Mouse (Mus musculus) erythroid progenitor cell, adult 5-6 weeks (primary cell): ENCODE results near the gene Mgat1. TPM values are rescaled to one million over a fixed set of nuclear protein-coding genes. Genes with fewer than 3 reads are reported as not detected.
A peak's percentile ranks its signal among the peaks of the same experiment; 100 is the strongest.

Experiments used
- ATAC-seq: replicated peaks from 2 replicates; pipeline ENCODE4 v1.8.0; 2016; ENCODE audit warnings: moderate number of reproducible peaks, mild to moderate bottlenecking, moderate TSS enrichment, inconsistent platforms; ENCODE audit not compliant: poor library complexity, low FRiP score, severe bottlenecking
- total RNA-seq, 2 experiments: library from RNA; stranded (forward) in 1 of 2; stranded (reverse) in 1 of 2; fragments of 150-400 nt in 1 of 2; fragments of 186-747, 209-891 nt in 1 of 2; gene quantifications; 2 replicates each; pipeline versions ENCODE4 v1.2.3 to v1.2.4; 2015 to 2017; ENCODE audit warnings: low replicate concordance in 2 of 2

Mgat1 gene
- total RNA-seq, 2 experiments from 2014 or later = 12.2 to 21.8 TPM

DNA sequence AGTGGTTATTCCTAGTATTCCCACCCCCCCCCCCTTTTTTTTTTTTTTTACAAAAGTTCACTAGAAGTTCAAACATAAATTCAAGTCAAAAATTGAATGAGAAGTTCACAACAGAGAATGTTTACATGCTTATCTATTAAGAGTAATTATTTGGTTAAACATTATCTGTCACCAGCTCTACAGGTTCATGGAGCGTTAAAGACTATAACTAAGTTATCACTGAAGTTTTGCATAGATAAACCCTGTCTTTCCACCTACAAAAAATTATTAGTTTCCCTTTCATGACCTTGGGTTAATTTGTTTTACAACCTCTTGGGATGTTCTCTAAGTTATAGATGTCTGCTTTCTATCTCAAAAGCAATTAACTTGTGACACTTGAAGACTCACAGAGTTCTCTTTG, 3.7 kb upstream of the Mgat1 start:
- ATAC-seq = no peak

GRCm38 (mm10) chr11:49240874-49241273, 3.1 kb upstream of the Mgat1 start:
- ATAC-seq = no peak

GRCm38 (mm10) chr11:49241471-49241870, 2.5 kb upstream of the Mgat1 start:
- ATAC-seq = no peak

DNA sequence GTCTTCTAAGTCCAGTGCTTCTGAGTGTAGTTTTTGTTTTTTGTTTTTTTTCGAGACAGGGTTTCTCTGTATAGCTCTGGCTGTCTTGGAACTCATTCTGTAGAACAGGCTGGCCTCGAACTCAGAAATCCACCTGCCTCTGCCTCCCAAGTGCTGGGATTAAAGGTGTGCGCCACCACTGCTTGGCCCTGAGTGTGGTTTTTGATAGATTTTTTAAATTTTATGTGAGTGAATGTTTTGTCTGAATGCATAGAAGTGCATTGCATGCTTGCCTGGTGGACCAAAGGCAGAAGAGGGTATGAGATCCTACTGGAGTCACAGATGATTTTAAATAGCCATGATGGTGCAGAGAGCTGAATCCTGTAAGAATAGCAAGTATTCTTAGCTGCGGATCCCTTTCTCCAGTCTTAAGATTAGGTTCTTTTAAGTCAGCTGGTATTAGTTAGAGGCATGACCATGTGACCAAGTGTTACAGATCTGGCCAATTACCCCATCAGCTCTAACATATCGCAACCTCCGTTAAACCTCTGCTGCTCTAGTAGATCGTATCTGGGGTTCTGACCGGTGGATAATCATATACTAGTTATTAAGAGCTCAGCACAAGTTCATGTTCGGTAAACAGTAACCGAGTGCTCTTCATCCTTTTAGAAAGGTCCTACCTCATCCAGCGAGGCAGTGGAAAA, 906 bp upstream of the Mgat1 start:
- peak; percentile 22 for ATAC-seq

- ATAC-seq = no peak
Measured at GRCm38 (mm10) chr11:49244595-49244930, 572 bp downstream of the Mgat1 start.

DNA sequence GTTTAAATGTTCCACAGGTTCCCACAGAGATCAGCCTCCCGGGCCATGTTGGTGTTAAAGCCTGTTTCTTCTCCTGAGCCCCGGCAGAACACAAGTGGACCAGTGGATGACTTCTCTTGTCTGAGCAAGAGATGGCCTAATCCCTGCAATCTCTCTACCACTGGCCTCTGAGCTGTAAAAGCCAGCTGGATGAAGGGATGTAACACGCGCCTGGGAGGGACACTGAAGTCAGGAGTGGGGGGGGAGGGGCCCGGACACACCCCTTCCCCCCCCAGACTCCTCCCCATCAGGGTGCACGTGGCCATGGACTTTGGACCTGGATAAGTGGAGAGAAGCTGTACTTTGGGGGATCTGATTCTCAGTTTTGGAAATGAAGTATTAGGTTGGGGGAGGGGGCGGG, 1.2 kb downstream of the Mgat1 start:
- ATAC-seq = no peak

GRCm38 (mm10) chr11:49245634-49246415, 1.8 kb downstream of the Mgat1 start:
- no peak for ATAC-seq

GRCm38 (mm10) chr11:49246523-49246922, 2.5 kb downstream of the Mgat1 start:
- no peak for ATAC-seq

- no peak for ATAC-seq
Measured at GRCm38 (mm10) chr11:49247255-49247654, 3.3 kb downstream of the Mgat1 start.

DNA sequence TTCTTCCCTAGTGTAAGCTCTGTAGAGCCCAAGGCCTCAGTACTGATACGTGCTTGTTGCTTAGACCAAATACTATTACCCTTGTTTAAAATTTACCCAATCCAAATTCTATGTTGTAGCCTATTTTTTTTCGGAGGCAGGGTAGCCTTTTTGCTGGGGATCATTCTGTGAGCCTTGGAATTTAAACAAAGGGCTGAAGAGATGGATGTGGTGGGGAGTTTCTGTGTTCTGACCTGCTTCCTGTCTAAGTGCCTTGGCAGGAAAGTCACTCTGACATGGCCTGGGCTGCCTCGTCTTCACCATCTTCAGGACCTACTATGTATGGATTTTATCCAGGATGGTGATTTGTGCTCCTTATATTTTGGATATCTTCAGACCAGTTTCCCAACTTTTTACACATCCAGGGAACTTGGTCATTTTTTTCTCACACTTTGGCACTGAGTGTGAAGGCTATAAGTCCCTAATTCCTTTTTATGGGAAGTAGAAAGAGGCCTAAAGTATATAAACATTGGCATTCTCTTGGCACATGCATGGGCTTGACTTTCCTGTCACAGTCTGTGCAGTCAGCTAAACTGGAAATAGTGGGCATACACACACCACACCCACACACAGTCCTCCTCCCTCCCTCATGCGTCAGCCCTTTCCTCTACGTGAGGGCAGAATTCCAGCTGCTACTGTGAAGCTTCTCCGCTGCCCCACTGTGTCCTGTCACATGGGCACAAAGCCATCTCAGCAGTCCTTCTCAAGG, 4.4 kb downstream of the Mgat1 start:
- no peak for ATAC-seq

- no peak for ATAC-seq
Measured at GRCm38 (mm10) chr11:49248974-49249700, 5.1 kb downstream of the Mgat1 start.

- ATAC-seq = peak; percentile 18
Measured at GRCm38 (mm10) chr11:49249811-49250421, 5.9 kb downstream of the Mgat1 start.

GRCm38 (mm10) chr11:49250422-49251379, 6.7 kb downstream of the Mgat1 start:
- ATAC-seq = peak; percentile 84

DNA sequence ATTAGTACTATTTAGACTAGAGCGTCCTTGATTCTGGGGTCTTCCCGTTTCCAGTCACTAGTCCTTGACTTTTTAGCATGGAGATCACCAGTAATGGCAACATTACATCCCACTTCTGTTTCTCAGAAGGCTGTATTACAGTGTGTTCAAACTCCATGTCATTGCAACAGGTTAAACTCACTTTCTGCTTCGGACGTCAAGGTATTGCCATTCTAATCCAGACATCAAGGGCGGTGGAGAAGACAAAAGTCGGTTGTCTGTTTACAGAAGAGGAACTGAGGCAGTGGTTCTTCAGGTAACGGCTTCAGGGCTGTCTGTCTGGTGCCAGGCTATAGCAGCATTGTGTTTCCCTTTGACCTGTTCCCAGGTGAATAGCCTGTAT, 7.4 kb downstream of the Mgat1 start:
- no peak for ATAC-seq

DNA sequence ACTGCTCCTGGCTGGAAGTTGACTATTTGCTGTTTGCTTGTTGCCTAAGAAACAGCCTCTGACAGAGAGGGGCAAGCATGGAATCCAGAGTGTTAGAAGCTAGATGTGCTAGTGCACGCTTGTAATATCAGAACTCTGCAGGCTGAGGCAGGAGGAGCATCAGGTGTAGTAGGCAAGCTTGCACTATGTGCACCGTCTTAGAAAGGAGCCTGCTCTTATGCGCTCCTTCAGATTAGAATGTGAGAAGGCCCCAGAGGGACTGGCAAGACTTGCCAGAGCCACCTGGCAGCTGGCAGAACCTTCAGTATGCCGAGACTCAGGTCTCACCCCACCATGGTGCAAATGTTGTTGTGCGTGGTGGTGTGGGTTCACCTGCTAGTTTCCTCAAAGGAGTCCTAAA, 8.1 kb downstream of the Mgat1 start:
- ATAC-seq = peak; percentile 32

- ATAC-seq = no peak
Measured at GRCm38 (mm10) chr11:49253035-49253434, 9.0 kb downstream of the Mgat1 start.

DNA sequence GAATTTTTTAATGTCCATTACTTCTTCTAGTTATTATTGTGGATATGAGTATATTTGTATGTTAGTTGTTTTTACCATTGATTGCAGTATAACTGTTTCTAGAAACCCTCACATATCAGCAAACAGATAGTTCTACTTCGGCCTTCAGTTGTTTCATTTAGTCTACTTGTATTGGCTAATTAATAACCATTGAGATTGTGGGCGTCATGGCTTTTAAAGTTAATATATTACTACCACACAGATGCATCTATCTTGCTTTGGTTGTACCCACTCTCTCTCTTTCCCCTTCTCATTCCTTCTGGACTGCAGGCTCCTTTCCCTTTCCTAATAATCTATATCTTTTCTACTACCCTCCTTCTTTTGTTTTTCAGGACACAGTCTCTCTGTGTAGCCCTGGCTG, 15.3 kb downstream of the Mgat1 start:
- no peak for ATAC-seq

DNA sequence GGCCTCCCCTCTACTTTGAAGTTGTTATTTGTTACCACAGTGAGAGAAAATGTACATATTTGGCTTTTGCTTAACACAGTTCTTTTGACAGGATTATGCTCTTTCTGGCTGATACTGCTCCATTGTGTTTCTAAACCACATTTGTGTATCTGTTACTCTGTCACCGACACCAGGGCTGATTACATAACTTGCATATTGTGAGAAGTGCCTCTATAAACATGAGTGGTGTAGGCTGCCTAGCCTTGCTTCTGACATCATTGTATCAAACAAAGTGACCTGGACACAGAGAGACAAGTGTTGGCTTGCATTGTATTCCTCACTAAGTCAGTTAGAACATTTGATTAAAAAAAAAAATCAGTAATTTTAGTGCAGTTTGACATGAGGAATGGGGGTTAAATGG, 15.8 kb downstream of the Mgat1 start:
- no peak for ATAC-seq
